Mouse (Mus musculus): Measurements from ENCODE around the gene Arhgef17.

DNA sequence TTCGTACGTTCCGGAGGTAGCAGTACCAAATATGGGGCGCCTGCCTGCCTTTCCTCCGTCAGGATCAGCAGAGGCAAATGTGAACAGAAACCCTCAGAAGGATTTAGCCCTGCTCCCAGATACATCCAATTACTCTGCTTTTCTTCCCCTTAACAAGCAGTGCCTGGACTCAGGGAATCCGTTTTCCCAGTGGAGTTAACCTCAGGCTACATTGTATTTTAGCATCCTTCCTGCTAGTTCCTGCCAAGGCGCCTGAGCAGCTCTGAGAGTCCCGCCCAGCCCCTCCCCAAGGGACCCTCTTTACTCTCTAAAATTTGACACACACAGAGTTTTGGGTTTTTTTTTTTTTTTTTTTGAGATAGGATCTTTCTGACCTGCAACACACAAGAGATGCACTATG lies 31.5 kb upstream of the Arhgef17 start:
- TF ChIP-seq POLR2A (IDR thresholded peaks at IDR 0.05; ENCODE audit: borderline replicate concordance, insufficient read depth, low read length) (no peak), CTCF (IDR thresholded peaks at IDR 0.05; ENCODE audit: borderline replicate concordance, insufficient read depth, low read depth, low read length) (no peak)

All from cerebellum, adult 2 months (tissue).